Mouse (Mus musculus) kidney, embryonic 16.5 days (tissue): ENCODE data around the gene Entpd7. TPM values are rescaled to one million over a fixed set of nuclear protein-coding genes. Genes with fewer than 3 reads are reported as not detected.

ENCODE experiments used
- ATAC-seq: fragments of 200-750 bp; cut with Nextera tagmentation; 2 replicates; pipeline ENCODE4 v1.8.0; 2017; ENCODE audit warnings: moderate TSS enrichment; ENCODE audit not compliant: low FRiP score, low TSS enrichment
- H3K27ac ChIP-seq: fragments of 300-500 bp; sonication (generic); 2 replicates; pipeline ENCODE4 v1.5.1; 2014; ENCODE audit warnings: low read length
- H3K27me3 ChIP-seq: fragments of 300-500 bp; sonication (generic); 2 replicates; pipeline ENCODE4 v1.6.1; 2014; ENCODE audit warnings: low read length, control low read depth, mixed read lengths; ENCODE audit not compliant: insufficient read depth
- H3K36me3 ChIP-seq: fragments of 300-500 bp; sonication (generic); 2 replicates; pipeline ENCODE4 v1.6.1; 2014; ENCODE audit warnings: low read length, control low read depth, mixed read lengths; ENCODE audit not compliant: insufficient read depth
- H3K4me1 ChIP-seq: fragments of 300-500 bp; sonication (generic); 2 replicates; pipeline ENCODE4 v1.6.1; 2014; ENCODE audit warnings: low read length, control low read depth, mixed read lengths; ENCODE audit not compliant: insufficient read depth
- H3K4me2 ChIP-seq: fragments of 300-500 bp; sonication (generic); replicated peaks from 2 replicates; pipeline ENCODE4 v1.6.1; 2014; ENCODE audit warnings: low read depth, low read length
- H3K4me3 ChIP-seq: fragments of 300-500 bp; sonication (generic); 2 replicates; pipeline ENCODE4 v1.5.1; 2014; ENCODE audit warnings: mild to moderate bottlenecking, low read length
- H3K9ac ChIP-seq: fragments of 300-500 bp; sonication (generic); replicated peaks from 2 replicates; pipeline ENCODE4 v1.6.1; 2014; ENCODE audit warnings: low read length
- H3K9me3 ChIP-seq: fragments of 300-500 bp; sonication (generic); 2 replicates; pipeline ENCODE4 v1.6.1; 2016; ENCODE audit warnings: low read length, control low read depth
- WGBS: fragments of 180-500 bp; shearing (Covaris S2); extraction: QIAGEN DNeasy Blood & Tissue Kit; methylation state at CpG from one replicate; pipeline ENCODE4 v1.1.7; 2014; 5-methylcytosine and 5-hydroxymethylcytosine counted together
- polyA plus RNA-seq: library from polyadenylated mRNA; unstranded; fragments of >200 nt; fragmentation: Nextera tagmentation; extraction: Ambion mirVana; gene quantifications from 2 replicates; pipeline ENCODE4 v1.2.1, GENCODE M21; 2015

Gene Entpd7
- polyA plus RNA-seq, 1 experiment from 2014 or later, result 12.9 TPM

GRCm38 (mm10) chr19:43673513-43674315, 15.8 kb upstream of the Entpd7 start:
- WGBS, result 5% methylated on average over 21 of the region's 21 CpGs
- H3K4me3 ChIP-seq, result peak overlapping the region; percentile 87
- no peaks in the 10 kb centered on the region for H3K9me3 ChIP-seq
- peak overlapping the region; percentile 87 for H3K9ac ChIP-seq
- peaks cover 25% of the 10 kb centered on the region for H3K4me1 ChIP-seq
- H3K27ac ChIP-seq, result peak overlapping the region; percentile 70; the same call in 1 of the 2 replicates
- peak overlapping the region; percentile 94 for H3K4me2 ChIP-seq
- no peak for ATAC-seq
- H3K27me3 ChIP-seq, result no peaks in the 10 kb centered on the region
- H3K36me3 ChIP-seq, result no peaks in the 10 kb centered on the region

- under 1% methylated on average over 20 of the region's 29 CpGs for WGBS
- Histone ChIP-seq H3K9ac (peak overlapping the region; percentile 87), H3K27me3 (no peaks in the 10 kb centered on the region), H3K36me3 (no peaks in the 10 kb centered on the region), H3K4me2 (peak overlapping the region; percentile 94), H3K27ac (peak overlapping the region; percentile 70), H3K4me3 (peak overlapping the region; percentile 87), H3K9me3 (no peaks in the 10 kb centered on the region), H3K4me1 (peaks cover 25% of the 10 kb centered on the region)
- no peak; the same call in 1 of the 2 replicates for ATAC-seq
These were observed 15.2 kb upstream of the Entpd7 start for GRCm38 (mm10) chr19:43674316-43674689.

- peak within 1 kb of the TSS; percentile 95 for H3K27ac ChIP-seq
- peak within 1 kb of the TSS; percentile 94 for H3K4me2 ChIP-seq
- peak within 1 kb of the TSS; percentile 87 for H3K9ac ChIP-seq
- peaks cover 25% of the 10 kb centered on the region for H3K4me1 ChIP-seq
- no peaks in the 10 kb centered on the region for H3K27me3 ChIP-seq
- ATAC-seq, result peak; percentile 98
- peak within 1 kb of the TSS; percentile 87 for H3K4me3 ChIP-seq
- H3K9me3 ChIP-seq, result no peaks in the 10 kb centered on the region
- WGBS, result under 1% methylated on average over 64 of the region's 79 CpGs
- no peaks in the 10 kb centered on the region for H3K36me3 ChIP-seq
These were observed 14.5 kb upstream of the Entpd7 start, which contains the start of gene Slc25a28 for GRCm38 (mm10) chr19:43674730-43675524. Gene Slc25a28, minus strand, starts transcription at chr19:43674881.

- H3K4me1 ChIP-seq, result peaks cover 25% of the 10 kb centered on the region
- H3K36me3 ChIP-seq, result no peaks in the 10 kb centered on the region
- no peaks in the 10 kb centered on the region for H3K9me3 ChIP-seq
- peak overlapping the region; percentile 87 for H3K4me3 ChIP-seq
- peak overlapping the region; percentile 95 for H3K27ac ChIP-seq
- peak overlapping the region; percentile 67 for H3K9ac ChIP-seq
- WGBS, result 1% methylated on average over 43 of the region's 43 CpGs
- ATAC-seq, result peak; percentile 20
- H3K27me3 ChIP-seq, result no peaks in the 10 kb centered on the region
- peak overlapping the region; percentile 94 for H3K4me2 ChIP-seq
These were observed 13.7 kb upstream of the Entpd7 start for GRCm38 (mm10) chr19:43675525-43676400.

GRCm38 (mm10) chr19:43678467-43679003, 10.9 kb upstream of the Entpd7 start:
- Histone ChIP-seq H3K9ac (no peak overlapping the region), H3K4me1 (peaks cover 13% of the 10 kb centered on the region), H3K27me3 (no peaks in the 10 kb centered on the region), H3K4me3 (no peak overlapping the region), H3K36me3 (no peaks in the 10 kb centered on the region), H3K27ac (no peak overlapping the region), H3K9me3 (no peaks in the 10 kb centered on the region), H3K4me2 (no peak overlapping the region)
- 85% methylated on average over 8 of the region's 8 CpGs for WGBS
- ATAC-seq, result no peak

GRCm38 (mm10) chr19:43679474-43679981, 9.9 kb upstream of the Entpd7 start:
- Histone ChIP-seq H3K36me3 (no peaks in the 10 kb centered on the region), H3K27me3 (no peaks in the 10 kb centered on the region), H3K4me3 (no peak overlapping the region), H3K9me3 (no peaks in the 10 kb centered on the region), H3K4me2 (no peak overlapping the region), H3K4me1 (peaks cover 12% of the 10 kb centered on the region), H3K27ac (no peak overlapping the region), H3K9ac (no peak overlapping the region)
- no peak for ATAC-seq
- 77% methylated on average over 10 of the region's 10 CpGs for WGBS

- Histone ChIP-seq H3K4me1 (peaks cover 3% of the 10 kb centered on the region), H3K9me3 (no peaks in the 10 kb centered on the region), H3K4me2 (no peak overlapping the region), H3K9ac (no peak overlapping the region), H3K27ac (no peak overlapping the region), H3K36me3 (no peaks in the 10 kb centered on the region), H3K27me3 (no peaks in the 10 kb centered on the region), H3K4me3 (no peak overlapping the region)
- no peak for ATAC-seq
- WGBS, result 89% methylated on average over 4 of the region's 4 CpGs
These were observed 7.9 kb upstream of the Entpd7 start for GRCm38 (mm10) chr19:43681541-43681940.

- Histone ChIP-seq H3K9me3 (no peaks in the 10 kb centered on the region), H3K4me2 (no peak overlapping the region), H3K27ac (no peak overlapping the region), H3K27me3 (no peaks in the 10 kb centered on the region), H3K9ac (no peak overlapping the region), H3K36me3 (no peaks in the 10 kb centered on the region), H3K4me3 (no peak overlapping the region), H3K4me1 (peaks cover 22% of the 10 kb centered on the region)
- WGBS, result 65% methylated on average over 14 of the region's 14 CpGs
- no peak for ATAC-seq
These were observed 3.3 kb downstream of the Entpd7 start for GRCm38 (mm10) chr19:43692815-43693214.

- H3K36me3 ChIP-seq, result peaks cover 5% of the 10 kb centered on the region; the same call in 1 of the 2 replicates
- peak overlapping the region; percentile 69; the same call in 1 of the 2 replicates for H3K27ac ChIP-seq
- no peak overlapping the region for H3K9ac ChIP-seq
- 40% methylated on average over 10 of the region's 10 CpGs for WGBS
- peak; percentile 77; the same call in 1 of the 2 replicates for ATAC-seq
- no peaks in the 10 kb centered on the region for H3K9me3 ChIP-seq
- H3K27me3 ChIP-seq, result no peaks in the 10 kb centered on the region
- no peak overlapping the region for H3K4me3 ChIP-seq
- H3K4me1 ChIP-seq, result peaks cover 19% of the 10 kb centered on the region
- H3K4me2 ChIP-seq, result no peak overlapping the region
These were observed 6.1 kb downstream of the Entpd7 start for GRCm38 (mm10) chr19:43695514-43695964.
